Mouse (Mus musculus): Measurements from ENCODE around the gene Ccl26. TPM values are rescaled to one million over a fixed set of nuclear protein-coding genes. Genes with fewer than 3 reads are reported as not detected.

Ccl26 gene
- not detected for polyA plus RNA-seq (2014; fragmentation: Illumina TruSeq; extraction: RNeasy Lipid Tissue Mini Kit (QIAGEN cat#74804))

GRCm38 (mm10) chr5:135563469-135563868, at the start of gene Ccl26:
Gene Ccl26 (minus strand): TSS chr5:135563569.

GRCm38 (mm10) chr5:135573006-135573405, 9.6 kb upstream of the Ccl26 start, which contains the start of gene Ccl24:
Gene Ccl24 (minus strand): TSS chr5:135573049.

GRCm38 (mm10) chr5:135544865-135545797, 18.2 kb downstream of the Ccl26 start, which contains the start of gene Hip1:
Gene Hip1 (minus strand): TSS chr5:135545120.

Other genes starting within 250 kb of the Ccl26 start
- gene Fkbp6, start 213.5 kb downstream of the Ccl26 start, polyA plus RNA-seq (2014; fragmentation: Illumina TruSeq; extraction: RNeasy Lipid Tissue Mini Kit (QIAGEN cat#74804)), result not detected
- gene Trim50, start 210.3 kb downstream of the Ccl26 start, polyA plus RNA-seq (2014; fragmentation: Illumina TruSeq; extraction: RNeasy Lipid Tissue Mini Kit (QIAGEN cat#74804)), result not detected
- 3.6 TPM for gene Nsun5, start 193.6 kb downstream of the Ccl26 start, polyA plus RNA-seq (2014; fragmentation: Illumina TruSeq; extraction: RNeasy Lipid Tissue Mini Kit (QIAGEN cat#74804))
- gene Pom121, start 169.0 kb downstream of the Ccl26 start, polyA plus RNA-seq (2014; fragmentation: Illumina TruSeq; extraction: RNeasy Lipid Tissue Mini Kit (QIAGEN cat#74804)), result 4.7 TPM
- 21.8 TPM for gene Hip1, start 18.4 kb downstream of the Ccl26 start, polyA plus RNA-seq (2014; fragmentation: Illumina TruSeq; extraction: RNeasy Lipid Tissue Mini Kit (QIAGEN cat#74804))
- not detected for gene Ccl24, start 9.5 kb upstream of the Ccl26 start, polyA plus RNA-seq (2014; fragmentation: Illumina TruSeq; extraction: RNeasy Lipid Tissue Mini Kit (QIAGEN cat#74804))
- 9.5 TPM for gene Rhbdd2, start 69.0 kb upstream of the Ccl26 start, polyA plus RNA-seq (2014; fragmentation: Illumina TruSeq; extraction: RNeasy Lipid Tissue Mini Kit (QIAGEN cat#74804))
- gene Por, start 106.5 kb upstream of the Ccl26 start, polyA plus RNA-seq (2014; fragmentation: Illumina TruSeq; extraction: RNeasy Lipid Tissue Mini Kit (QIAGEN cat#74804)), result 25.7 TPM
- gene Tmem120a, start 180.9 kb upstream of the Ccl26 start, polyA plus RNA-seq (2014; fragmentation: Illumina TruSeq; extraction: RNeasy Lipid Tissue Mini Kit (QIAGEN cat#74804)), result 4.5 TPM
- 2.7 TPM for gene Styxl1, start 214.8 kb upstream of the Ccl26 start, polyA plus RNA-seq (2014; fragmentation: Illumina TruSeq; extraction: RNeasy Lipid Tissue Mini Kit (QIAGEN cat#74804))
- gene Mdh2, start 214.9 kb upstream of the Ccl26 start, polyA plus RNA-seq (2014; fragmentation: Illumina TruSeq; extraction: RNeasy Lipid Tissue Mini Kit (QIAGEN cat#74804)), result 28.0 TPM
- not detected for gene Srrm3, start 243.3 kb upstream of the Ccl26 start, polyA plus RNA-seq (2014; fragmentation: Illumina TruSeq; extraction: RNeasy Lipid Tissue Mini Kit (QIAGEN cat#74804))

All from ovary, adult 10 weeks (tissue).